Mouse (Mus musculus) right cerebral cortex, postnatal 25 days (tissue): ENCODE data around the gene Pfkfb3.

Experiments
- DNase-seq: peaks from one replicate; pipeline ENCODE4 v3.0.0; 2022

Gene Pfkfb3

GRCm38 (mm10) chr2:11553471-11554400, at the start of gene Pfkfb3:
Pfkfb3 (minus strand) TSS chr2:11554077.
- DNase-seq: peak; percentile 68

GRCm38 (mm10) chr2:11602506-11603489, 48.9 kb upstream of the Pfkfb3 start:
- peak; percentile 95 for DNase-seq

- DNase-seq: no peak
Measured at GRCm38 (mm10) chr2:11601795-11602194, 47.9 kb upstream of the Pfkfb3 start.

- no peak for DNase-seq
Measured at GRCm38 (mm10) chr2:11597906-11598305, 44.0 kb upstream of the Pfkfb3 start.

GRCm38 (mm10) chr2:11596690-11597089, 42.8 kb upstream of the Pfkfb3 start:
- DNase-seq: no peak

- DNase-seq: no peak
Measured at GRCm38 (mm10) chr2:11587996-11588395, 34.1 kb upstream of the Pfkfb3 start.

- no peak for DNase-seq
Measured at GRCm38 (mm10) chr2:11579399-11579798, 25.5 kb upstream of the Pfkfb3 start.

- no peak for DNase-seq
Measured at GRCm38 (mm10) chr2:11578187-11578586, 24.3 kb upstream of the Pfkfb3 start.

- DNase-seq: no peak
Measured at GRCm38 (mm10) chr2:11573684-11574083, 19.8 kb upstream of the Pfkfb3 start.

- DNase-seq: no peak
Measured at GRCm38 (mm10) chr2:11571004-11571535, 17.2 kb upstream of the Pfkfb3 start.

- no peak for DNase-seq
Measured at GRCm38 (mm10) chr2:11568471-11568870, 14.6 kb upstream of the Pfkfb3 start.

- no peak for DNase-seq
Measured at GRCm38 (mm10) chr2:11567781-11568362, 14.0 kb upstream of the Pfkfb3 start.

GRCm38 (mm10) chr2:11566898-11567297, 13.0 kb upstream of the Pfkfb3 start:
- no peak for DNase-seq

- no peak for DNase-seq
Measured at GRCm38 (mm10) chr2:11566241-11566640, 12.4 kb upstream of the Pfkfb3 start.

GRCm38 (mm10) chr2:11564768-11565167, 10.9 kb upstream of the Pfkfb3 start:
- no peak for DNase-seq

- no peak for DNase-seq
Measured at GRCm38 (mm10) chr2:11563256-11563655, 9.4 kb upstream of the Pfkfb3 start.

GRCm38 (mm10) chr2:11558654-11559053, 4.8 kb upstream of the Pfkfb3 start:
- DNase-seq: no peak

- no peak for DNase-seq
Measured at GRCm38 (mm10) chr2:11557244-11557643, 3.4 kb upstream of the Pfkfb3 start.

GRCm38 (mm10) chr2:11555316-11555715, 1.4 kb upstream of the Pfkfb3 start:
- DNase-seq: no peak

- no peak for DNase-seq
Measured at GRCm38 (mm10) chr2:11552966-11553451, 868 bp downstream of the Pfkfb3 start.

- no peak for DNase-seq
Measured at GRCm38 (mm10) chr2:11552297-11552821, 1.5 kb downstream of the Pfkfb3 start.

GRCm38 (mm10) chr2:11551726-11552125, 2.2 kb downstream of the Pfkfb3 start:
- no peak for DNase-seq
